Mouse (Mus musculus) forebrain, embryonic 14.5 days (tissue): ENCODE measurements around the gene Stat6. TPM values are rescaled to one million over a fixed set of nuclear protein-coding genes. Genes with fewer than 3 reads are reported as not detected.

ENCODE experiments used
- ATAC-seq: fragments of 200-750 bp; cut with Nextera tagmentation; 2 replicates; pipeline ENCODE4 v1.8.0; 2017; ENCODE audit warnings: mild to moderate bottlenecking, moderate library complexity
- DNase-seq: peaks from one replicate; pipeline ENCODE4 v3.0.0-alpha.2; 2015; ENCODE audit warnings: low spot score
- H3K27ac ChIP-seq: fragments of 300-500 bp; sonication (generic); 2 replicates; pipeline ENCODE4 v1.5.1; 2014; ENCODE audit warnings: low read depth, mild to moderate bottlenecking, control low read depth, low read length, moderate library complexity
- H3K27me3 ChIP-seq: fragments of 300-500 bp; sonication (generic); replicated peaks from 2 replicates; pipeline ENCODE4 v1.6.1; 2014; ENCODE audit warnings: low read length, control low read depth, mixed read lengths; ENCODE audit not compliant: control insufficient read depth, insufficient read depth
- H3K36me3 ChIP-seq: fragments of 300-500 bp; sonication (generic); 2 replicates; pipeline ENCODE4 v1.6.1; 2014; ENCODE audit warnings: low read length, control low read depth; ENCODE audit not compliant: control insufficient read depth, insufficient read depth
- H3K4me1 ChIP-seq: fragments of 300-500 bp; sonication (generic); 2 replicates; pipeline ENCODE4 v1.6.1; 2014; ENCODE audit warnings: antibody characterized with exemption, low read length, control low read depth; ENCODE audit not compliant: control insufficient read depth, insufficient read depth
- H3K4me2 ChIP-seq: fragments of 300-500 bp; sonication (generic); 2 replicates; pipeline ENCODE4 v1.6.1; 2014; ENCODE audit warnings: mild to moderate bottlenecking, control low read depth, low read length
- H3K4me3 ChIP-seq: fragments of 300-500 bp; sonication (generic); 2 replicates; pipeline ENCODE4 v1.5.1; 2014; ENCODE audit warnings: low read depth, low read length, control low read depth
- H3K9ac ChIP-seq: fragments of 300-500 bp; sonication (generic); 2 replicates; pipeline ENCODE4 v1.6.1; 2014; ENCODE audit warnings: mild to moderate bottlenecking, low read length, control low read depth, moderate library complexity
- H3K9me3 ChIP-seq: fragments of 300-500 bp; sonication (generic); replicated peaks from 2 replicates; pipeline ENCODE4 v1.6.1; 2016; ENCODE audit warnings: low read length, control low read depth, mixed read lengths; ENCODE audit not compliant: control insufficient read depth
- WGBS: fragments of 180-500 bp; shearing (Covaris S2); extraction: QIAGEN DNeasy Blood & Tissue Kit; methylation state at CpG from one replicate; pipeline ENCODE4 v1.1.7; 2014; 5-methylcytosine and 5-hydroxymethylcytosine counted together
- polyA plus RNA-seq: library from polyadenylated mRNA; unstranded; fragments of >200 nt; fragmentation: Nextera tagmentation; extraction: Ambion mirVana; gene quantifications from 2 replicates; pipeline ENCODE4 v1.2.1, GENCODE M21; 2014

Gene Stat6
- polyA plus RNA-seq, 1 experiment from 2014 or later, result 3.4 TPM

GRCm38 (mm10) chr10:127619941-127620405 lies 22.8 kb upstream of the Stat6 start:
- peak; percentile 0; the same call in 1 of the 2 replicates for ATAC-seq
- DNase-seq, result no peak
- H3K27me3 ChIP-seq, result no peaks in the 10 kb centered on the region

GRCm38 (mm10) chr10:127620406-127621190 lies 22.2 kb upstream of the Stat6 start, which contains the start of gene Lrp1:
Lrp1 (minus strand) TSS chr10:127621148.
- Histone ChIP-seq H3K4me3 (peak within 1 kb of the TSS; percentile 73), H3K4me1 (peaks cover 36% of the 10 kb centered on the region), H3K36me3 (no peaks in the 10 kb centered on the region), H3K9me3 (no peaks in the 10 kb centered on the region), H3K27me3 (no peaks in the 10 kb centered on the region), H3K27ac (peak within 1 kb of the TSS; percentile 87), H3K9ac (peak within 1 kb of the TSS; percentile 94), H3K4me2 (peak within 1 kb of the TSS; percentile 84)
- peak; percentile 79 for DNase-seq
- WGBS, result under 1% methylated on average over 28 of the region's 32 CpGs
- peak; percentile 81 for ATAC-seq

More at GRCm38 (mm10) chr10:127619941-127620405, 22.8 kb upstream of the Stat6 start:
- peak overlapping the region; percentile 94 for H3K9ac ChIP-seq
- WGBS, result under 1% methylated on average over 12 of the region's 12 CpGs
- H3K4me2 ChIP-seq, result peak overlapping the region; percentile 84
- H3K4me1 ChIP-seq, result peaks cover 36% of the 10 kb centered on the region
- H3K4me3 ChIP-seq, result peak overlapping the region; percentile 73
- H3K27ac ChIP-seq, result peak overlapping the region; percentile 87
- H3K36me3 ChIP-seq, result no peaks in the 10 kb centered on the region
- no peaks in the 10 kb centered on the region for H3K9me3 ChIP-seq

DNA sequence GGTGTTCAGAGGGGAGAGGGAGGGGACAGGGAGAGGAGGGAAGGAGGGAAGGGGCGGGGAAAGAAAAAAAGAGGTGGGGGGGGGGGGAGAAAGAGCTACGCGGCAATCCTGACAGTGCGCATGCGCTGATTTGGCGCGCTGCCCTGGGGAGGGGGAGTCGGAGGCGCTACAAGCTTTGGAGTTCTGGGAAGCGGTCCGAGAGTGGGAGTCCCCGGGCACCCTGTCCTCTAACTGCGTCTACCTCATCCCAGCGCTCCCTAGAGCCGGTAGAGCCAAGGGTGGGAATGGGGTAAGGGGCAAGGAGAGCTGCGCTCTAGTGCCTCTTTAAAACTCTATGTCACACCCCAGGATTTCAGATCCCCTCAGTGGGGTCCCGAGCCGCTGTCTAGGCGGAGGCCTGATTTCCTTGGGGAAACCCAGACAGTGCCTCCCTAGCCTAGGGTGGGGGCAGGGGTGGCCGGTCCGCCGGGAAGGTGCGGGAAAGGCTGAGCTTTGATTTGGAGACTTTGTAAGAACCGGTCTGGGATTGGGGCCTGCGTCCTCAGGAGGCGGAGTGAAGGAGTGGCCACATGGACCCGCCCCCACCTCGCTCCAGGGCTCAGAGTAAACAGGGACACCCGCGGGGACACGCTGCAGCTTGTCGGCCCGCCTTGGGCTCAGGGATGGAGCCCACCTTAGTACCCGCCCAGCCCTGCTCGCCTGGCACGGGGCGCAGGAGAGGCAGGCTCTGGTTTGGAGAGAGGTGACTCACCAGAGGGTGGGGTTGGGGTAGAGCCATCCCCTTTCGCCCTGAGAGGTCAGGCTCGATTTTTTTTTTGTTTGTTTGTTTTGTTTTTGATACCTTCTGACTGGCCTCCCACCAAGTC lies 21.4 kb upstream of the Stat6 start:
- H3K27me3 ChIP-seq, result no peaks in the 10 kb centered on the region
- H3K27ac ChIP-seq, result peak overlapping the region; percentile 87
- H3K9ac ChIP-seq, result peak overlapping the region; percentile 94
- ATAC-seq, result peak; percentile 84
- H3K4me2 ChIP-seq, result peak overlapping the region; percentile 84
- WGBS, result 2% methylated on average over 37 of the region's 39 CpGs
- peaks cover 30% of the 10 kb centered on the region for H3K4me1 ChIP-seq
- peak; percentile 95 for DNase-seq
- H3K36me3 ChIP-seq, result no peaks in the 10 kb centered on the region
- H3K9me3 ChIP-seq, result no peaks in the 10 kb centered on the region
- H3K4me3 ChIP-seq, result peak overlapping the region; percentile 73

DNA sequence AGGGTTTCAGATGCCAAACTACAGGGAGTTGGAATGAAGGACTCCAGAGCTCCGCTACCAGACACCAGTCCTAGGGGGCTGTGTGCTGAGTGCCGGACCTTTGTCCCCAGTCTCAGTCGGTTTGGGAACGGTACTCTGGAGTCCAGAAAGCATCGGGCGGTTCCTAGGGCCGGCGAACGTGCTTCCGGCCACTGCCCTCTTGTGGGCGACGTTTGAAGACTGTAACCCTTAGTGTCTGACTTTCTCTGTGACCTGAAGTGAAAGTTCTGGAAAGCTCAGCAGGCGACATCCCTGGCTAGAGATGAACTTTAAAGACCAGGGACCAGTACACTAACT lies 20.8 kb upstream of the Stat6 start:
- DNase-seq (peak; percentile 39), ATAC-seq (0 out of 2 replicates have a peak, but pooled peaks have one; percentile 13)

GRCm38 (mm10) chr10:127622661-127623060 lies 20.1 kb upstream of the Stat6 start:
- H3K4me3 ChIP-seq, result no peak overlapping the region
- no peak overlapping the region for H3K9ac ChIP-seq
- H3K36me3 ChIP-seq, result no peaks in the 10 kb centered on the region
- no peak overlapping the region for H3K27ac ChIP-seq
- no peak for DNase-seq
- no peak overlapping the region for H3K4me2 ChIP-seq
- no peaks in the 10 kb centered on the region for H3K9me3 ChIP-seq
- no peaks in the 10 kb centered on the region for H3K27me3 ChIP-seq
- WGBS, result 70% methylated on average over 4 of the region's 4 CpGs
- H3K4me1 ChIP-seq, result peaks cover 21% of the 10 kb centered on the region
- ATAC-seq, result no peak

More for the DNA sequence above, 20.8 kb upstream of the Stat6 start:
- no peaks in the 10 kb centered on the region for H3K27me3 ChIP-seq
- H3K36me3 ChIP-seq, result no peaks in the 10 kb centered on the region
- 1% methylated on average over 13 of the region's 13 CpGs for WGBS
- H3K4me1 ChIP-seq, result peaks cover 26% of the 10 kb centered on the region
- H3K27ac ChIP-seq, result 0 out of 2 replicates have a peak overlapping the region, but pooled peaks have one; percentile 87
- peak overlapping the region; percentile 84 for H3K4me2 ChIP-seq
- H3K9me3 ChIP-seq, result no peaks in the 10 kb centered on the region
- H3K9ac ChIP-seq, result peak overlapping the region; percentile 94
- H3K4me3 ChIP-seq, result peak overlapping the region; percentile 73

- WGBS, result 94% methylated on average over 6 of the region's 6 CpGs
- no peaks in the 10 kb centered on the region for H3K36me3 ChIP-seq
- no peak overlapping the region for H3K4me2 ChIP-seq
- H3K9me3 ChIP-seq, result no peaks in the 10 kb centered on the region
- DNase-seq, result no peak
- no peak overlapping the region for H3K27ac ChIP-seq
- H3K4me3 ChIP-seq, result no peak overlapping the region
- no peak for ATAC-seq
- H3K9ac ChIP-seq, result no peak overlapping the region
- H3K4me1 ChIP-seq, result peaks cover 13% of the 10 kb centered on the region
- H3K27me3 ChIP-seq, result no peaks in the 10 kb centered on the region
Measured at GRCm38 (mm10) chr10:127623439-127624216, 19.2 kb upstream of the Stat6 start.

DNA sequence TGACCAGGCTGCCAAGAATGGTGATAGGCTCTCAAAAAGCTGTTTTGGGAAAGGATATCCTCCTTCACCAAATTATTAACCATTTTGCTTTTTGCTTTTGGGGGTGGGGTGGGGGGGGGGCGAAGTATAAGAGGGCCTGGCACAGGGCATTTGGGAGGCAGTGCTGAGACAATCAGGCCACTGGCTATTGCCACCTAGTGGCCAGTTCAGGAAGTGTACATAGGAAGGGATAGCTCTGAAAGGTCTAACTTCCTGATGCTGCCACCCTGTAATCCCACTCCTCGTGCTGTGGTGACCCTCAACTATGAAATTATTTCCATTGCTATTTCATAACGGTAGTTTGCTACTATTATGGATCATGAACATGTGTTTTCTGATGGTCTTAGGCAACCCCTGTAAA lies 16.4 kb upstream of the Stat6 start:
- no peak for DNase-seq

More for the DNA sequence above, 16.4 kb upstream of the Stat6 start:
- Histone ChIP-seq H3K9me3 (no peaks in the 10 kb centered on the region), H3K27ac (no peak overlapping the region), H3K27me3 (no peaks in the 10 kb centered on the region), H3K9ac (no peak overlapping the region), H3K4me3 (no peak overlapping the region), H3K36me3 (no peaks in the 10 kb centered on the region), H3K4me1 (0 out of 2 replicates have a peak, but pooled peaks cover 2% of the 10 kb centered on the region), H3K4me2 (no peak overlapping the region)
- WGBS, result 81% methylated on average over 3 of the region's 3 CpGs
- ATAC-seq, result no peak
